In the genomic region with DNA sequence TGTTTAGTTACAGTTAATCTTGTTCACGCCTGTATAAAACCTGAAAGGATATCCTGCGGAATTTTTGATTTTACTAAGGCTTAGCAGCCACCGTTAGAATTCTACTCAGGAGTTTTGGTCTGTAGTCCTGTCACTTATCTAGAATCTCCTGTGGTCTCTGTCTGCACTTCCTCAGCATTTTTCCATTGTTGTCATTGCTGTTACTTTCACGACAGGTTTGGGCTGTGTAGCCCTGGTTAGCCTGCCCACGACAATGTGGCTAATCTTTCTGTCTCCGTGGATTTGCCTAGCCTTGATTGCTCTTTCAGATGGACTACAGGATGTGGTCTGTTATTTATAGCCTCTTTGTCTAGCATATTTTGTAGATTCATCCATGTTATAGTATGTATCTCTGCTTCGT, we compare ENCODE assay signal across 20 mouse cellular contexts. TPM values are rescaled to one million over a fixed set of nuclear protein-coding genes. Genes with fewer than 3 reads are reported as not detected.
DNase-seq lines count a peak whose midpoint lies in the region; ATAC-seq lines count a peak whose summit lies in the region.
"Had no signal": no experiment of that assay in that cellular context is flagged by ENCODE, and none has a peak within 500 bp of the region (broad histone marks: within the 10 kb centered on the region; RNA-seq: fewer than 3 reads in every experiment).

No protein-coding gene starts in this region.

- ATAC-seq in common myeloid progenitor, adult 5-6 weeks (replicated peaks; ENCODE audit: low read depth, poor library complexity, severe bottlenecking), result peak; percentile 83
- peak; percentile 65 for ATAC-seq in megakaryocyte progenitor cell, adult 5-6 weeks (replicated peaks; ENCODE audit: poor library complexity)
- ATAC-seq: liver, postnatal 0 days had no signal

- peak; percentile 93 for DNase-seq in heart, adult 11 months
- DNase-seq in heart, postnatal 25 days (ENCODE audit: low spot score), result no peak
- DNase-seq in CD4-positive helper T cell, adult 2 months (ENCODE audit: low read depth, low spot score), result peak; percentile 69
- no peak for DNase-seq in cerebellum, postnatal 10 days
- no peak for DNase-seq in cerebellum, postnatal 4 days (ENCODE audit: low spot score in 2 of 2)
- no peak for DNase-seq in gastrocnemius, postnatal 4 days (ENCODE audit: low spot score in 2 of 2)
- DNase-seq: adrenal gland, postnatal 10 days; cerebellum, adult 11 months; cerebellum, postnatal 14 days; kidney, adult 8-10 months; kidney, postnatal 36 days; left cerebral cortex, postnatal 4 days; liver; liver, postnatal 0 days; lung, postnatal 14 days; right cerebral cortex, adult 18-20 months; thymus, postnatal 25 days had no signal

- intact Hi-C loops in heart, postnatal 25 days (cut with DNase I), result no loop called here

RNA-seq across cellular contexts. Expression of a gene that starts 9.4 kb away (rescaled TPM):
- 10 to 100 TPM in 1 of 2 experiments, 1 to 10 TPM in 1; 8.7 to 11.7 TPM for total RNA-seq in heart, postnatal 25 days (2021)
- 28.3 and 45.9 TPM in 2 replicates for total RNA-seq in common myeloid progenitor, adult 5-6 weeks (2017)
- 18.5 and 23.9 TPM in 2 replicates for total RNA-seq in megakaryocyte progenitor cell, adult 5-6 weeks (2015)
- total RNA-seq in megakaryocyte progenitor cell, adult 5-6 weeks (2017), result 15.3 and 21.1 TPM in 2 replicates
- 10 to 100 TPM; 12.7 TPM for total RNA-seq in gastrocnemius, postnatal 4 days (2021)

RNA-seq across cellular contexts. Expression of a gene that starts 23.3 kb away (rescaled TPM):
- under 1 TPM; 0.23 to 0.31 TPM for total RNA-seq in heart, postnatal 25 days (2021)
- not detected in 2 replicates for total RNA-seq in common myeloid progenitor, adult 5-6 weeks (2017)
- total RNA-seq in megakaryocyte progenitor cell, adult 5-6 weeks (2015), result not detected in 2 replicates
- total RNA-seq in megakaryocyte progenitor cell, adult 5-6 weeks (2017), result 0.08 TPM in 1 of 2 replicates, not detected in the other
- total RNA-seq in gastrocnemius, postnatal 4 days (2021), result under 1 TPM; 0.29 to 0.93 TPM
- total RNA-seq: gastrocnemius, adult 8-10 months had no signal

RNA-seq across cellular contexts. Expression of a gene that starts 38.3 kb away (rescaled TPM):
- total RNA-seq in heart, postnatal 25 days (2021), result not detected
- not detected in 2 replicates for total RNA-seq in common myeloid progenitor, adult 5-6 weeks (2017)
- not detected in 2 replicates for total RNA-seq in megakaryocyte progenitor cell, adult 5-6 weeks (2015)
- total RNA-seq in megakaryocyte progenitor cell, adult 5-6 weeks (2017), result 0.30 TPM in 1 of 2 replicates, not detected in the other
- total RNA-seq in gastrocnemius, postnatal 4 days (2021), result under 1 TPM; 0.05 to 0.16 TPM
- total RNA-seq: gastrocnemius, adult 8-10 months had no signal

Comparison
In these comparisons a context has a peak if more than half of its experiments do, and no peak if none do; other contexts are left out.
1. DNase-seq: peak in heart, adult 11 months (single experiment) and CD4-positive helper T cell, adult 2 months (single experiment); none in heart, postnatal 25 days (single experiment), cerebellum, postnatal 10 days (0 of 2), cerebellum, postnatal 4 days (0 of 2) and gastrocnemius, postnatal 4 days (0 of 2).